Mouse (Mus musculus) gastrocnemius, adult 2 months (tissue): ENCODE data around the gene Adh1. TPM values are rescaled to one million over a fixed set of nuclear protein-coding genes. Genes with fewer than 3 reads are reported as not detected.

Source experiments
- DNase-seq: peaks from one replicate; pipeline ENCODE4 v3.0.0; 2022
- H3K27ac ChIP-seq: fragments of 200-600 bp; 2 replicates; pipeline ENCODE4 v1.8.1; 2022; ENCODE audit warnings: mild to moderate bottlenecking
- H3K4me3 ChIP-seq: fragments of 200-600 bp; 2 replicates; pipeline ENCODE4 v1.8.1; 2022; ENCODE audit warnings: mild to moderate bottlenecking, moderate library complexity
- CTCF ChIP-seq: fragments of 200-600 bp; IDR thresholded peaks from 2 replicates; pipeline ENCODE4 v1.8.1; 2022; ENCODE audit warnings: antibody characterized with exemption, mild to moderate bottlenecking, moderate library complexity
- intact Hi-C: fragments of 180-260 bp; cut with DNase I; formaldehyde crosslinking; loops from one replicate; pipeline ENCODE4 v1.15.1; 2025
- total RNA-seq, 2 experiments: library from RNA; stranded (reverse); gene quantifications; 2 replicates each; pipeline ENCODE4 v1.2.3; 2021

Gene Adh1
- total RNA-seq, 2 experiments from 2014 or later: 19.3 to 27.8 TPM

GRCm38 (mm10) chr3:138244338-138244874 lies 16.4 kb upstream of the Adh1 start:
- TF ChIP-seq CTCF: no peak
- H3K4me3 ChIP-seq: no peak overlapping the region
- DNase-seq: no peak
- no peak overlapping the region; the same call in 1 of the 2 replicates for H3K27ac ChIP-seq
- intact Hi-C loops: loop anchor here (5.0 kb wide), 1 partner anchor 33 kb away; no protein-coding TSS in a partner anchor

- no peak for TF ChIP-seq CTCF
- Histone ChIP-seq H3K27ac (peak overlapping the region; percentile 84), H3K4me3 (no peak overlapping the region)
- intact Hi-C loops: no loop called here
- no peak for DNase-seq
Observed at GRCm38 (mm10) chr3:138246511-138247020, 14.2 kb upstream of the Adh1 start.

- DNase-seq: no peak
- TF ChIP-seq CTCF: no peak
- Histone ChIP-seq H3K27ac (peak overlapping the region; percentile 84), H3K4me3 (no peak overlapping the region)
- intact Hi-C loops: no loop called here
Observed at GRCm38 (mm10) chr3:138247241-138247640, 13.6 kb upstream of the Adh1 start.

GRCm38 (mm10) chr3:138248011-138248410 lies 12.8 kb upstream of the Adh1 start:
- intact Hi-C loops: no loop called here
- no peak for TF ChIP-seq CTCF
- DNase-seq: peak; percentile 54

GRCm38 (mm10) chr3:138248746-138249145 lies 12.0 kb upstream of the Adh1 start:
- Histone ChIP-seq H3K27ac (peak overlapping the region; percentile 84), H3K4me3 (no peak overlapping the region)
- peak; percentile 68 for DNase-seq
- no peak for TF ChIP-seq CTCF
- intact Hi-C loops: no loop called here

More at GRCm38 (mm10) chr3:138248011-138248410, 12.8 kb upstream of the Adh1 start:
- H3K27ac ChIP-seq: peak overlapping the region; percentile 84
- no peak overlapping the region for H3K4me3 ChIP-seq

- intact Hi-C loops: no loop called here
- Histone ChIP-seq H3K27ac (no peak overlapping the region), H3K4me3 (no peak overlapping the region)
- no peak for DNase-seq
- TF ChIP-seq CTCF: no peak
Observed at GRCm38 (mm10) chr3:138251156-138251555, 9.6 kb upstream of the Adh1 start.

GRCm38 (mm10) chr3:138254205-138254604 lies 6.6 kb upstream of the Adh1 start:
- no peak overlapping the region for H3K4me3 ChIP-seq
- intact Hi-C loops: no loop called here
- no peak overlapping the region for H3K27ac ChIP-seq
- DNase-seq: no peak
- TF ChIP-seq CTCF: no peak

GRCm38 (mm10) chr3:138255366-138255765 lies 5.4 kb upstream of the Adh1 start:
- no peak for TF ChIP-seq CTCF
- peak; percentile 52 for DNase-seq
- intact Hi-C loops: no loop called here
- Histone ChIP-seq H3K4me3 (no peak overlapping the region), H3K27ac (peak overlapping the region; percentile 46; the same call in 1 of the 2 replicates)

GRCm38 (mm10) chr3:138255780-138256550 lies 4.8 kb upstream of the Adh1 start:
- TF ChIP-seq CTCF: no peak
- H3K4me3 ChIP-seq: no peak overlapping the region
- DNase-seq: peak; percentile 42
- intact Hi-C loops: no loop called here
- peak overlapping the region; percentile 46 for H3K27ac ChIP-seq

- TF ChIP-seq CTCF: no peak
- DNase-seq: no peak
- H3K4me3 ChIP-seq: no peak overlapping the region
- intact Hi-C loops: no loop called here
- H3K27ac ChIP-seq: no peak overlapping the region
Observed at GRCm38 (mm10) chr3:138262568-138262967, 1.8 kb downstream of the Adh1 start.

- TF ChIP-seq CTCF: no peak
- H3K4me3 ChIP-seq: no peak overlapping the region
- DNase-seq: no peak
- H3K27ac ChIP-seq: no peak overlapping the region
- intact Hi-C loops: no loop called here
Observed at GRCm38 (mm10) chr3:138263154-138263930, 2.6 kb downstream of the Adh1 start.

- Histone ChIP-seq H3K4me3 (no peak overlapping the region), H3K27ac (no peak overlapping the region)
- intact Hi-C loops: no loop called here
- TF ChIP-seq CTCF: no peak
- no peak for DNase-seq
Observed at GRCm38 (mm10) chr3:138264648-138265047, 3.9 kb downstream of the Adh1 start.

GRCm38 (mm10) chr3:138270507-138270906 lies 9.7 kb downstream of the Adh1 start:
- no peak overlapping the region for H3K4me3 ChIP-seq
- H3K27ac ChIP-seq: peak overlapping the region; percentile 28; the same call in 1 of the 2 replicates
- intact Hi-C loops: no loop called here
- DNase-seq: peak; percentile 34
- TF ChIP-seq CTCF: no peak
